Mouse (Mus musculus) activated CD4-positive, CD25-positive, alpha-beta regulatory T cell, adult 9 weeks (primary cell): ENCODE data around the gene Aicda. TPM values are rescaled to one million over a fixed set of nuclear protein-coding genes. Genes with fewer than 3 reads are reported as not detected.

Experiments used
- polyA plus RNA-seq: library from polyadenylated mRNA; unstranded; fragments of 100-300 nt; shearing (Covaris generic); gene quantifications from one replicate; pipeline ENCODE4 v1.2.1, GENCODE M21; 2017

Aicda gene
- 0.94 TPM for polyA plus RNA-seq

DNA sequence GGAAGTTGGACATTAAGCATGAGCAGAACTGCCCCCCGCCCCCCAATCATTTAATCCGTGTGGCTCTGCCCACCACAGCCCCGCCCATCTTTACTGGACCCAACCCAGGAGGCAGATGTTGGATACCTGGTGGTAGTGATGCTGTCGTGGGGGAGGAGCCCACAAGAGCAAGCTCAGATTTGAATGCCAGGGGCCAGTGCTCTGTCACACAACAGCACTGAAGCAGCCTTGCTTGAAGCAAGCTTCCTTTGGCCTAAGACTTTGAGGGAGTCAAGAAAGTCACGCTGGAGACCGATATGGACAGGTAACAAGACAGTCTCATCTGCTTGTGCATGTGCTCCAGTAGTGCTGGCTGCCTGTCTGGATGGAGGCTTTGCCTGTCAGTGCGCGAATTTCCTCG lies at the start of gene Aicda:
Gene Aicda (plus strand): TSS at position 196 of the 400 bp plus-strand sequence.

DNA sequence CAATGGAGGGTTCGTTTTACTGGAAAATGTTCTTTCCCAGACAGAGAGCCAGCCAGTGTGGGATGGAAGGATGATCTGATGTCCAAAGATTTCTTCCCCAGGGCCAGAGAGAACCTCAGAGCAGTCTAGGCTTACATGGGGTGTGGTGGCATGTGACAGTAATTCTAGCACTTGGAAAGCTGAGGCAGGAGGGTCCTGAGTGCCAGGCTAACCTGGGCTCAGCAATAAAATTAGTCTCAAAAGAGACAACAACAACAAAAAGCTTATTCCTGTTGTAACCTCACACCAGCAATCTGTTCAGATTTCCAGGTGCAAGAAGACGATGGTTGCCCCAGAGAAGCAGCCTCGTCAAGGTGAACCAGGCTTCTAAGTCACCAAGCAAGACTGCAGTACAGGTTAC lies 48.1 kb upstream of the Aicda start, which contains the start of gene Mfap5:
Gene Mfap5 (plus strand): TSS at position 301 of the 400 bp plus-strand sequence.

DNA sequence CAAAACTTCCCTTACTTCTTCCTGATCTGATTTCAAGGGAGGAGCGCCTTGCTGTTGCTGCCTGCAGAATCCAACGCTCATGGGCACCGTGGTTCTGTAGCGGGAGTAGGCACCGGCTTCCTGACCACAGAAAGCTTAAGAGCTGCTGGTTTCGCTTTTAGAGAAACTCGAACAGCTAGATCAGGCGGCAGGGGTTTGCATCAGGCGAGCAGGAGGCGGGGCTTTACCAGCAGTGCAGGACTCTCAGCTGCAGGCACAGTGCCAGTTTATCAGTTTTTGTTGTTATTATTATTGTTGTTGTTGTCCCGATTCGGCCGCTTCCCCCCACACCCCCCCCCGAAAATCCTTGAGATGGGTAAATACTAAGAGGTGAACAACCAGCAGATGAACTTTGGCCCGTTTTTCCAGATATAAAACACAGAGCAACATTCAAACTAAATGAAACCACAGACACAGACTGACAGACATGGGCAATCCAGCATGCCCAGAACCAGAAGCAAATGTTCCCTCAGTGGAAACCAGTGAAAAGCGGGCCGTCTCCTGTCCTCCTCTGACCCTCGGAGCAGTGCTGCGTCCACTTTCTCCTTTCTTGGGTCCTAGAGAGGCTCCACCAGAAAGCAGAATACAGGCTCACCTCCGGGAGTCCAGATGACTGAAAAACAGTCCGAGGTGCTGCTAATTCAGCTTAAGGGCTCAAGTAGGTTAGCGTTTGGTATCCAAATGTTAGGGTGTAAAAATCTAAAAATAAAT lies 48.8 kb downstream of the Aicda start, which contains the start of gene Apobec1:
Gene Apobec1 (minus strand): TSS at position 203 of the 750 bp plus-strand sequence.

DNA sequence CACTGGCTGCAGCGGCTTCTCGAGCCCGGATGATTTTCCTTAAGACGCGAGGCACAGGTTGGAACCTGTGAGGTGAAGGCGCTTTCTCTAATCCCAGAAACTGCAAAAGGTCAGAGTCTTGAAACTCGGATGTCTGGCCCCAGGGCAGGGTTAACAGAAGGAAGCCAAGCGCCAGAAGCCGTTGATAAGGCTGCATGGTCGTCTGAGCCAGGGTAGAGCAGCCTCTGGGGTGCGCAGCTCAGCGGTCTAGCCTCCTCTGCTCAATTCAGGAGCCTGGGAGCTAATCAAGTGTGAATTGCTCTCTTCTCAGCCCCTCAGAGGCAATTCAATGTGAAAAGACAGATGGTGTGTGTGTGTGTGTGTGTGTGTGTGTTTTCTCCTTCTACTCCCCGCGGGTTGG lies 56.2 kb downstream of the Aicda start, which contains the start of gene Gdf3:
Gene Gdf3 (minus strand): TSS at position 317 of the 400 bp plus-strand sequence.

Other genes starting within 250 kb of the Aicda start
- gene M6pr, start 245.1 kb upstream of the Aicda start, polyA plus RNA-seq = 303 TPM
- 7.4 TPM for gene Phc1, start 213.2 kb upstream of the Aicda start, polyA plus RNA-seq
- gene Rimklb, start 55.0 kb upstream of the Aicda start, polyA plus RNA-seq = not detected
- not detected for gene Mfap5, start 48.0 kb upstream of the Aicda start, polyA plus RNA-seq
- gene Apobec1, start 48.6 kb downstream of the Aicda start, polyA plus RNA-seq = 28.2 TPM
- 0.21 TPM for gene Gdf3, start 56.3 kb downstream of the Aicda start, polyA plus RNA-seq
- not detected for gene Dppa3, start 72.6 kb downstream of the Aicda start, polyA plus RNA-seq
- not detected for gene Nanog, start 153.7 kb downstream of the Aicda start, polyA plus RNA-seq
- 123 TPM for gene Slc2a3, start 247.8 kb downstream of the Aicda start, polyA plus RNA-seq